10 mouse cellular contexts compared by ENCODE assay signal in the genomic region with DNA sequence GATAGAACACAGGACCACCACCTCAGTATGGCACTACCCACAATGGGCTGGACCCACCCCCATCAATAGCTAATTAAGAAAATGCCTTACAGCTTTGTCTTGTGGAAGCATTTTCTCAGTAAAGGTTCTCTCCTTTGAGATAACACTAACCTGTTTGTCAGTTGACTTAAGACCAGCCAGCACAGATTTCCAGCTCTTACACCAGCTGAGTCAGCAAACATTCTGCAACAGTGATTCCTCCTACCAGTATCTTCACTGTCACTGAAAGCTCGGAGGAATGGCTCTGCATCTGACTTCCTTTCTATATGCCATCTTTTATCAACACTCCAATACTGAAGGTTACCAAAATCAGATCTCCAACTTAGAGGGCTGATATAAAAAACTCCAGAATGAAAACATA.
"Had no signal": no experiment of that assay in that cellular context is flagged by ENCODE, and none has a peak within 500 bp of the region (broad histone marks: within the 10 kb centered on the region; RNA-seq: fewer than 3 reads in every experiment).

No protein-coding gene starts in this region.

- DNase-seq: kidney, adult 8-10 months; kidney, postnatal 25 days; layer of hippocampus, adult 9-11 months; layer of hippocampus, postnatal 36 days; lung, embryonic 14.5 days; lung, postnatal 10 days; lung, postnatal 4 days; midbrain, embryonic 14.5 days; retina, postnatal 1 day; thymus, postnatal 4 days had no signal
